ENCODE assay signal across 38 mouse cellular contexts in genomic region chr7:12734904-12735303, GRCm38 (mm10). TPM values are rescaled to one million over a fixed set of nuclear protein-coding genes. Genes with fewer than 3 reads are reported as not detected.
"Had no signal": no experiment of that assay in that cellular context is flagged by ENCODE, and none has a peak within 500 bp of the region (broad histone marks: within the 10 kb centered on the region; RNA-seq: fewer than 3 reads in every experiment).

Gene Vmn2r56 (minus strand): TSS chr7:12735004.

- H3K27ac ChIP-seq: limb, embryonic 10.5 days; limb, embryonic 12.5 days; limb, embryonic 13.5 days; limb, embryonic 15.5 days; liver, embryonic 12.5 days; liver, embryonic 13.5 days; liver, embryonic 14.5 days; liver, embryonic 15.5 days; lung, embryonic 15.5 days; macrophage; midbrain, embryonic 10.5 days; midbrain, embryonic 12.5 days; midbrain, embryonic 13.5 days; midbrain, embryonic 15.5 days; neural tube, embryonic 12.5 days had no signal

- DNase-seq: left cerebral cortex, postnatal 4 days; liver; liver, embryonic 13.5 days; liver, postnatal 0 days; lung, adult 18-20 months; lung, adult 2 months; lung, embryonic 14.5 days; lung, postnatal 10 days; lung, postnatal 14 days; lung, postnatal 36 days; lung, postnatal 4 days; midbrain, embryonic 14.5 days had no signal

- H3K27me3 ChIP-seq: limb, embryonic 12.5 days; limb, embryonic 13.5 days; limb, embryonic 15.5 days; liver, embryonic 12.5 days; liver, embryonic 13.5 days; liver, embryonic 15.5 days; lung, embryonic 15.5 days; megakaryocyte, embryonic 14.5 days; midbrain, embryonic 12.5 days; midbrain, embryonic 13.5 days; midbrain, embryonic 15.5 days; neural tube, embryonic 12.5 days had no signal

- H3K4me1 ChIP-seq: limb, embryonic 10.5 days; limb, embryonic 12.5 days; limb, embryonic 13.5 days; limb, embryonic 15.5 days; liver, embryonic 12.5 days; liver, embryonic 13.5 days; liver, embryonic 15.5 days; lung, embryonic 15.5 days; megakaryocyte, embryonic 14.5 days; midbrain, embryonic 10.5 days; midbrain, embryonic 12.5 days; midbrain, embryonic 13.5 days; midbrain, embryonic 15.5 days; neural tube, embryonic 12.5 days had no signal

- ATAC-seq: liver, embryonic 12.5 days; liver, postnatal 0 days; lung, postnatal 0 days; midbrain, embryonic 13.5 days; midbrain, embryonic 15.5 days; midbrain, embryonic 16.5 days had no signal

- H3K4me3 ChIP-seq: limb, embryonic 10.5 days; limb, embryonic 12.5 days; limb, embryonic 13.5 days; limb, embryonic 15.5 days; liver, embryonic 12.5 days; liver, embryonic 13.5 days; liver, embryonic 15.5 days; lung, embryonic 15.5 days; megakaryocyte, embryonic 14.5 days; midbrain, embryonic 10.5 days; midbrain, embryonic 12.5 days; midbrain, embryonic 13.5 days; midbrain, embryonic 15.5 days; myocyte; neural tube, embryonic 12.5 days had no signal

- H3K4me2 ChIP-seq: limb, embryonic 12.5 days; limb, embryonic 13.5 days; limb, embryonic 15.5 days; liver, embryonic 11.5 days; liver, embryonic 12.5 days; liver, embryonic 13.5 days; liver, embryonic 15.5 days; lung, embryonic 14.5 days; lung, embryonic 15.5 days; midbrain, embryonic 11.5 days; midbrain, embryonic 12.5 days; midbrain, embryonic 13.5 days; midbrain, embryonic 15.5 days; neural tube, embryonic 12.5 days had no signal

- H3K9ac ChIP-seq: limb, embryonic 12.5 days; limb, embryonic 13.5 days; limb, embryonic 15.5 days; liver, embryonic 12.5 days; liver, embryonic 13.5 days; liver, embryonic 14.5 days; liver, embryonic 15.5 days; liver, postnatal 0 days; lung, embryonic 14.5 days; lung, embryonic 15.5 days; midbrain, embryonic 12.5 days; midbrain, embryonic 13.5 days; midbrain, embryonic 15.5 days; neural tube, embryonic 12.5 days had no signal

- H3K36me3 ChIP-seq: limb, embryonic 10.5 days; limb, embryonic 12.5 days; limb, embryonic 13.5 days; limb, embryonic 15.5 days; liver, embryonic 12.5 days; liver, embryonic 13.5 days; liver, embryonic 15.5 days; lung, embryonic 15.5 days; midbrain, embryonic 10.5 days; midbrain, embryonic 12.5 days; midbrain, embryonic 13.5 days; midbrain, embryonic 15.5 days; neural tube, embryonic 12.5 days had no signal

- H3K9me3 ChIP-seq: limb, embryonic 10.5 days; limb, embryonic 15.5 days; liver, embryonic 12.5 days; liver, embryonic 15.5 days; lung, embryonic 15.5 days; midbrain, embryonic 13.5 days had no signal

RNA-seq across cellular contexts. Expression of gene Vmn2r56, which starts in this region (rescaled TPM):
- polyA plus RNA-seq: limb, embryonic 10.5 days; limb, embryonic 11.5 days; limb, embryonic 12.5 days; limb, embryonic 13.5 days; limb, embryonic 14.5 days; limb, embryonic 15.5 days; liver, adult 2 months; liver, embryonic 11.5 days; liver, embryonic 12.5 days; liver, embryonic 13.5 days; liver, embryonic 14.5 days; liver, embryonic 15.5 days; liver, embryonic 16.5 days; liver, postnatal 0 days; lung, adult 2 months; lung, embryonic 14.5 days; lung, embryonic 15.5 days; lung, embryonic 16.5 days; lung, postnatal 0 days; macrophage; midbrain, embryonic 10.5 days; midbrain, embryonic 11.5 days; midbrain, embryonic 12.5 days; midbrain, embryonic 14.5 days; midbrain, embryonic 15.5 days; midbrain, embryonic 16.5 days; myocyte; neural tube, embryonic 11.5 days; neural tube, embryonic 12.5 days had no signal
